Mouse (Mus musculus): ENCODE measurements around the gene Tulp3. TPM values are rescaled to one million over a fixed set of nuclear protein-coding genes. Genes with fewer than 3 reads are reported as not detected.
"Not testable (repeated sequence)": the region's sequence is repeated elsewhere in the genome, so short reads cannot be mapped to it uniquely, and the experiment has no call there.

Tulp3 gene
- polyA plus RNA-seq (2015; fragmentation: Nextera tagmentation; extraction: Ambion mirVana): 9.1 and 10.1 TPM in 2 replicates

DNA sequence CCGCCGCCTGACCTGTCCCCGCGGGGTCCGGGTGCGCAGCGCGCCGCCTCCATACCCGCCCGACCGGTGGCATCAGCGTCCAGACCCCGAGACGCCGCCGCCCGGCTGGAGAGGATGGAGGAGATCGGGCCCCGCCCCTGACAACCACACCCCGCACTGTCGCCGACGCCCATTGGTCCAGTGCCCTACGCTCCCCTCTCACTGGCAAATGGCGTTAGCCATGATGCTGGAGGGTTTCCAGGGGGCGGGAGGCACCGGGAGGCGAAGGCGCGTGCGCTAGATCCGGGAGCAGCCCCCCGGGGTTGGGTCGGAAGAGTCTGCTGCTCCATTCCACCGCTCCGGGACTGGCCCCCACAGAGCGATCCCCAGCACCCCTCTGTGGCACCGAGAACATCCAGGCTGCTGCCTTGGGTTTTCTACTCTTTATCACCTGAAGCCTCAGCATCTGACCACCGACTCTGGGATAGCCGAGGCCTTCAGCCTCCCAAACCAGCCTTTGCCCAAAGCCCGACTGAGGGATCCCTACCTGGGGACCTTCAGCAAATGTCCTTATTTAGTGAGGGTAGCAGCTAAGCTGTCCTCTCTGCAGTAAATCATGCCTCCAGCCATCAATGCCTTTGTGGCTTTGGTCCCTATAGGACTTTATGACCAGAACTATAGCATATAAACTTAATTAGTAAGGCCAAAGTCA, at the start of gene Tulp3:
Tulp3 (minus strand) TSS at position 126 of the 691 bp plus-strand sequence.
- WGBS: under 1% methylated on average over 42 of the region's 42 CpGs
- H3K27me3 ChIP-seq (replicated peaks): no peaks in the 10 kb centered on the region
- H3K27ac ChIP-seq (replicated peaks): peak within 1 kb of the TSS; percentile 80
- ATAC-seq (ENCODE audit: extremely low read depth, insufficient number of reproducible peaks, low FRiP score, low TSS enrichment): peak; percentile 99
- H3K4me3 ChIP-seq: peak within 1 kb of the TSS; percentile 80
- H3K9ac ChIP-seq: peak within 1 kb of the TSS; percentile 86
- H3K4me2 ChIP-seq: peak within 1 kb of the TSS; percentile 86
- no peaks in the 10 kb centered on the region for H3K9me3 ChIP-seq
- peaks cover 38% of the 10 kb centered on the region for H3K36me3 ChIP-seq
- peaks cover 21% of the 10 kb centered on the region for H3K4me1 ChIP-seq

GRCm38 (mm10) chr6:128404708-128405107, 49.1 kb upstream of the Tulp3 start:
- no peaks in the 10 kb centered on the region for H3K27me3 ChIP-seq (replicated peaks)
- H3K4me1 ChIP-seq: peaks cover 15% of the 10 kb centered on the region
- H3K36me3 ChIP-seq: peaks cover 40% of the 10 kb centered on the region
- no peak overlapping the region; the same call in 1 of the 2 replicates for H3K27ac ChIP-seq (replicated peaks)
- no peak overlapping the region for H3K4me3 ChIP-seq
- H3K9me3 ChIP-seq: no peaks in the 10 kb centered on the region
- H3K9ac ChIP-seq: no peak overlapping the region
- ATAC-seq (ENCODE audit: extremely low read depth, insufficient number of reproducible peaks, low FRiP score, low TSS enrichment): no peak
- no peak overlapping the region for H3K4me2 ChIP-seq
- WGBS: 43% methylated on average over 5 of the region's 5 CpGs

- Histone ChIP-seq H3K4me2 (peak overlapping the region; percentile 64), H3K9me3 (no peaks in the 10 kb centered on the region), H3K27me3 (replicated peaks) (no peaks in the 10 kb centered on the region), H3K27ac (replicated peaks) (peak overlapping the region; percentile 38; the same call in 1 of the 2 replicates), H3K4me1 (peaks cover 18% of the 10 kb centered on the region), H3K9ac (peak overlapping the region; percentile 69), H3K36me3 (no peaks in the 10 kb centered on the region), H3K4me3 (peak overlapping the region; percentile 37)
- no peak for ATAC-seq (ENCODE audit: extremely low read depth, insufficient number of reproducible peaks, low FRiP score, low TSS enrichment)
- 33% methylated on average over 21 of the region's 21 CpGs for WGBS
Measured at GRCm38 (mm10) chr6:128399421-128400185, 44.0 kb upstream of the Tulp3 start.

GRCm38 (mm10) chr6:128398996-128399395, 43.3 kb upstream of the Tulp3 start, which contains the start of gene Nrip2:
Gene Nrip2 (plus strand): TSS chr6:128399296.
- 60% methylated on average over 3 of the region's 3 CpGs for WGBS
- Histone ChIP-seq H3K27me3 (replicated peaks) (no peaks in the 10 kb centered on the region), H3K9ac (peak within 1 kb of the TSS; percentile 69), H3K36me3 (no peaks in the 10 kb centered on the region), H3K4me3 (peak within 1 kb of the TSS; percentile 37), H3K9me3 (no peaks in the 10 kb centered on the region), H3K4me2 (peak within 1 kb of the TSS; percentile 64), H3K4me1 (peaks cover 15% of the 10 kb centered on the region), H3K27ac (replicated peaks) (peak within 1 kb of the TSS; percentile 38; the same call in 1 of the 2 replicates)
- ATAC-seq (ENCODE audit: extremely low read depth, insufficient number of reproducible peaks, low FRiP score, low TSS enrichment): no peak

- H3K4me2 ChIP-seq: no peak overlapping the region
- no peaks in the 10 kb centered on the region for H3K27me3 ChIP-seq (replicated peaks)
- H3K27ac ChIP-seq (replicated peaks): no peak overlapping the region
- no peak overlapping the region for H3K9ac ChIP-seq
- no peaks in the 10 kb centered on the region for H3K36me3 ChIP-seq
- WGBS: 71% methylated on average over 7 of the region's 7 CpGs
- ATAC-seq (ENCODE audit: extremely low read depth, insufficient number of reproducible peaks, low FRiP score, low TSS enrichment): no peak
- peaks cover 15% of the 10 kb centered on the region for H3K4me1 ChIP-seq
- H3K9me3 ChIP-seq: no peaks in the 10 kb centered on the region
- H3K4me3 ChIP-seq: no peak overlapping the region
Measured at GRCm38 (mm10) chr6:128397574-128398261, 42.1 kb upstream of the Tulp3 start.

GRCm38 (mm10) chr6:128390683-128391082, 35.0 kb upstream of the Tulp3 start:
- 43% methylated on average over 1 of the region's 1 CpGs for WGBS
- no peaks in the 10 kb centered on the region for H3K9me3 ChIP-seq

GRCm38 (mm10) chr6:128389185-128389584, 33.5 kb upstream of the Tulp3 start:
- no peaks in the 10 kb centered on the region for H3K36me3 ChIP-seq
- WGBS: 82% methylated on average over 1 of the region's 1 CpGs
- no peak overlapping the region for H3K9ac ChIP-seq
- no peak overlapping the region for H3K27ac ChIP-seq (replicated peaks)
- H3K9me3 ChIP-seq: no peaks in the 10 kb centered on the region
- no peaks in the 10 kb centered on the region for H3K27me3 ChIP-seq (replicated peaks)
- H3K4me3 ChIP-seq: no peak overlapping the region
- ATAC-seq (ENCODE audit: extremely low read depth, insufficient number of reproducible peaks, low FRiP score, low TSS enrichment): no peak
- H3K4me1 ChIP-seq: no peaks in the 10 kb centered on the region
- H3K4me2 ChIP-seq: no peak overlapping the region

More at GRCm38 (mm10) chr6:128390683-128391082, 35.0 kb upstream of the Tulp3 start:
- no peaks in the 10 kb centered on the region for H3K4me1 ChIP-seq
- no peaks in the 10 kb centered on the region for H3K27me3 ChIP-seq (replicated peaks)
- no peak overlapping the region for H3K4me2 ChIP-seq
- no peak overlapping the region for H3K9ac ChIP-seq
- no peaks in the 10 kb centered on the region for H3K36me3 ChIP-seq
- no peak overlapping the region for H3K27ac ChIP-seq (replicated peaks)
- no peak for ATAC-seq (ENCODE audit: extremely low read depth, insufficient number of reproducible peaks, low FRiP score, low TSS enrichment)
- no peak overlapping the region for H3K4me3 ChIP-seq

GRCm38 (mm10) chr6:128385026-128385425, 29.4 kb upstream of the Tulp3 start:
- no peaks in the 10 kb centered on the region for H3K9me3 ChIP-seq
- H3K9ac ChIP-seq: no peak overlapping the region
- H3K4me1 ChIP-seq: no peaks in the 10 kb centered on the region
- no peak overlapping the region for H3K4me3 ChIP-seq
- H3K4me2 ChIP-seq: no peak overlapping the region
- no peaks in the 10 kb centered on the region for H3K36me3 ChIP-seq
- H3K27me3 ChIP-seq (replicated peaks): no peaks in the 10 kb centered on the region
- 70% methylated on average over 1 of the region's 1 CpGs for WGBS
- no peak overlapping the region for H3K27ac ChIP-seq (replicated peaks)
- ATAC-seq (ENCODE audit: extremely low read depth, insufficient number of reproducible peaks, low FRiP score, low TSS enrichment): no peak

- no peak overlapping the region for H3K4me2 ChIP-seq
- no peaks in the 10 kb centered on the region for H3K36me3 ChIP-seq
- no peaks in the 10 kb centered on the region for H3K27me3 ChIP-seq (replicated peaks)
- no peak overlapping the region for H3K27ac ChIP-seq (replicated peaks)
- H3K9me3 ChIP-seq: no peaks in the 10 kb centered on the region
- 80% methylated on average over 7 of the region's 7 CpGs for WGBS
- H3K9ac ChIP-seq: no peak overlapping the region
- no peaks in the 10 kb centered on the region for H3K4me1 ChIP-seq
- no peak for ATAC-seq (ENCODE audit: extremely low read depth, insufficient number of reproducible peaks, low FRiP score, low TSS enrichment)
- H3K4me3 ChIP-seq: no peak overlapping the region
Measured at GRCm38 (mm10) chr6:128383752-128384151, 28.1 kb upstream of the Tulp3 start.

- Histone ChIP-seq H3K36me3 (peaks cover 11% of the 10 kb centered on the region), H3K9ac (no peak overlapping the region), H3K27me3 (replicated peaks) (no peaks in the 10 kb centered on the region), H3K4me2 (no peak overlapping the region), H3K4me1 (no peaks in the 10 kb centered on the region), H3K4me3 (no peak overlapping the region), H3K9me3 (no peaks in the 10 kb centered on the region), H3K27ac (replicated peaks) (no peak overlapping the region)
- ATAC-seq (ENCODE audit: extremely low read depth, insufficient number of reproducible peaks, low FRiP score, low TSS enrichment): no peak
- 66% methylated on average over 3 of the region's 3 CpGs for WGBS
Measured at GRCm38 (mm10) chr6:128381254-128381653, 25.6 kb upstream of the Tulp3 start.

DNA sequence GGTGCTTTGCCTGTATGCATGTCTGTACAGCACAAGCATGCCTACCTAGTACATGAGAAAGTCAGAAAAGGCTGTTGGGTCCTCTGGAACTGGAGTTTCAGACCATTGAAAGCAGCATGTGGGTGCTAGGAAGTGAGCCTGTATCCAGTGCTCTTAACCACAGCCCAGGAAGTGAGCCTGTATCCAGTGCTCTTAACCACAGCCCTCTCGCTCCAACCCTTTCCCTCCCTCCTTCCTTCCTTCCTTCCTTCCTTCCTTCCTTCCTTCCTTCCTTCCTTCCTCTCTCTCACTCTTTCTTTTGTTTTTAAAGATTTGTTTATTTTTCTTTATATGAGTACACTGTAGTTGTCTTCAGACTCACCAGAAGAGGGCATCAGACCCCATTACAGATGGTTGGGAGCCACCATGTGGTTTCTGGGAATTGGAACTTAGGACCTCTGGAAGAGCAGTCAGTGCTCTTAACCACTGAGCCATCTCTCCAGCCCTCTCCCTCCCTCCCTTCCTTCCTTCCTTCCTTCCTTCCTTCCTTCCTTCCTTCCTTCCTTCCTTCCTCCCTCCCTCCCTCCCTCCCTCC, 25.0 kb upstream of the Tulp3 start:
- H3K36me3 ChIP-seq: peaks cover 17% of the 10 kb centered on the region
- not testable (repeated sequence) for ATAC-seq (ENCODE audit: extremely low read depth, insufficient number of reproducible peaks, low FRiP score, low TSS enrichment); H3K27ac ChIP-seq (replicated peaks); H3K4me1 ChIP-seq; H3K9me3 ChIP-seq; H3K27me3 ChIP-seq (replicated peaks); H3K4me3 ChIP-seq; H3K4me2 ChIP-seq; H3K9ac ChIP-seq
- 43% methylated on average over 1 of the region's 1 CpGs for WGBS

Measured in heart, embryonic 13.5 days (tissue).